Mouse (Mus musculus) spleen, embryonic (tissue): ENCODE measurements around the gene Hcfc1r1.

Source experiments
- CTCF ChIA-PET: fragments of 350-600 bp; sonication (Branson Sonifier 250); formaldehyde crosslinking; loops from one replicate; lab custom pipeline; 2022; lab: Charles Lee

The Hcfc1r1 gene

DNA sequence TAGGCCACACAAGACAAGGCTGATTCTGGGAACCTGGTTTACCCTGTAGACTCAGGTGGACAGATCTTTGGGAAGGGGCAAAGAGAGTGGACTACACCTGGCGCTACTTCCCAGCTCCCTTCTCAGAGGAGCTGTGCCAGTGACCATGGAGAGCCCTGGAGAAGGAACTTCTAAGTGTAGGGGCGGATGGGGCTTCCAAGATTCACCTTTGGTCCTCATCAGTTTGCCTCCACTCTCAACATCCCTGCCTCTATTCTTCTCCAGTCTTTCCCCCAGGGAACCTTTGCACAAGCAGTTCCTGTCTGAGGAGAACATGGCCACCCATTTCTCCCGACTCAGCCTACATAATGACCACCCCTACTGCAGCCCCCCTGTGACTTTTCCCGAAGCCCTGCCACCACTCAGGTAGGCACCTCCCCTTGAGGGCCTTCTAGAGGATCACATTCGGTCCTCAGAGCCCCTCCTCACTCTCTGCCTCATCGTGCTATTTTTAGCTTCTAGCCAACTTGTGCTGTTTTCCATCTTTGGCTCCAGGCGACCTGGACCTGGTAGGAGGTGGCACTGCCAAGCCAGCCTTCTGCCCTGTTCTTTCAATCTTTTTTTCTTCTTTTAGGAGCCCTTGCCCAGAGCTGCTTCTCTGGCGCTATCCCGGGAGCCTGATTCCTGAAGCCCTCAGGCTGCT lies 1.0 kb downstream of the Hcfc1r1 start:
- CTCF ChIA-PET: no interaction called here

DNA sequence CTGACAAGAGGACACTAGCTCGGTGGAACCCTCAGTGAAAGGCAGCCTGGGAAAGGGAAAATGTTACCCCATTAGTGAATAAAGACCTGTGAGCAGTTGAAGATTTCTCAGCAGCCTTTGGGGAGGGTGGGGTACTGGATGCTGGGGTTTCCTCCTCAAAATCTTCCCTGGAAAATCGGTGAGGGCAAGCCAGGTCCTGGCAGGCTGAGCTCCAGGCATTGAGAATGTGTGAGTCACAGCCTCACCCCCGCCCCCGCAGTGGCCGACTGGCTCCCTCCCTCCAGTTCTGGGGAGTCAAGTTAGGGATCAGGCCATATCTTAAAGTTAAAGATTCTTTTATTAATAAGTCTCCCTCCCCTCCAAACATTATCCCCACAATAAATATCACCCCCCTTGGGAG lies 1.7 kb downstream of the Hcfc1r1 start:
- CTCF ChIA-PET: no interaction called here

DNA sequence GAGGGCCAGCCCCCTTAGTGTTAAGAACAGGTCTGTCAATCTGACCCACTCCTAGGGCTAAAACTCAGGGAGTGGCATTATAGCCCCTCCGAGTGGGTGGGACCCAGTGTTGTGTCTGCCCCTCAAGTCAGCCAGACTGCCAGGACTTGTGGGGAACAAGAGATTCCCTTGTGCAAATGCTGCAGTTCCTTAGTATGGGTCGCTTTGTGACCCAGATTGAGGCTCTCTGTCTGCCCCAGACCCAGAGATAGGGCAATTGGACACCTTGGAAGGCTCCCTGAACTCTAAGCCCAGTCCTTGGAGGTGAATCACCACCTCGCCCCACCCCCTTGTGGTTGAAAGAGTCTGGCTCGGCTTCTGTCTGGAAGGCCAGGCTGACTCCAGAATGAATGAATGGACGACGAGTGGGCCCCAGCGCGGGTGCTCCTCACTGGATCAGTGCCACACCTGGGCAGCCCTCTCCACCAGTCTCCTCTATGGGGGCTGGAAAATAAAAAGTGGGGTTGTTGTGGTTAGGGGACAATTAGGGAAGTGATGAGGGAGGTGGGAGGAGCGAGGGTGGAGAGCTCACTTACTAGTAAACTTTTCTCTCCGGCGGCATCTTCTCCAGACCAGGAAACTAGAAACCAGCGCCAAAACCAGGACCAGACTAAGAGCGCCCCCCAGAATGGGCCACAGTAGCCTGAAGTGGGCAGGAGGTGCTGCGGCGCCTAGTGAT lies 2.3 kb downstream of the Hcfc1r1 start:
- CTCF ChIA-PET: no interaction called here

DNA sequence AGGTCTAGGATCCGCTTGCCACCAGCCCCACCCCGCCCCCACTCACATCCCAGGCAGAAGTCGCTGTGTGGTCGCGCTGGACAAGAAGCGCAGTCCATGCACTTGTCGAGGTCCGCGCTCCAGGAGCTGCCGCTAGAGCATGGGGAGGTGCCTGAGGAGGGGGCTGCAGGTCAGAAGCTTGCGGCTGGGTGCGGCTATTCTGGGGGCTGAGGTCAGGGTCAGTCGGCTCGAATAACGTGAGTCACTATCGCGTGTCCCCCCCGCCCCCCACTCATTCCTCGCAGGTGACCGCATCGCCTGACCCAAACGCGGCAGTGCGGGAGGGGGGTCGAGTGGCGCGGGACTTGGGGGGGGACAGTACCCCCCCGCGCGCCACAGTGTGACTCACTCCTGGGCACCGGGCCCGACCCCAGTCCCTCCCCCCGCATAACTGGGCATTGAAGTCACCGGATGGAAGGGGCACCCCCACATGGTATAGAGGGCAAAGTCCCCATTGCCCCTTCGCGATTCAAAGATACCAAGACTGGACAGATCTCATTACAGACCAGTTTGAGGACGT lies 3.2 kb downstream of the Hcfc1r1 start:
- CTCF ChIA-PET: no interaction called here

DNA sequence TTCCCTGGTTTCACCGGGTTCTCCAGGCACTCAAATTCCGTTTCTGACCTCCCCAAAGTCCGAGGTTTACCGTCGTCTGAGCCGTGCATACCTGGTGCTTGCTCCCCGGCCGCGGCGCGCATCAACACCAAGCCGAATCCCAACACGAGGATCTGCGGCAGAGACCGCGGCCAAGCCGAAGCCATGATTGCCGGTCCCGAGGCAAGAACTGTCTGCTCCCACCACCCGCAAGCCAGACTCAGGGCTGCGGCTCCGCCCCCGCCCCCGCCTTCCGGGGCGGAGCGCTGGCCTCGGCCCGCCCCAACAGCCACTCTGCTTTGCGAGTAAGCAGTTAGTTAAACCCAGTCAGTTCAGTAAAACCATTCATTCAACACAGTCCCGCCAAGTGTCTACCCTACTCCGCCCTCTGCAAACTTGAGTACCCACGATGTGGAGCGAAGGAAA lies 3.9 kb downstream of the Hcfc1r1 start, which contains the start of gene Tnfrsf12a:
Gene Tnfrsf12a (minus strand): TSS at position 233 of the 444 bp plus-strand sequence.
- CTCF ChIA-PET: no interaction called here

DNA sequence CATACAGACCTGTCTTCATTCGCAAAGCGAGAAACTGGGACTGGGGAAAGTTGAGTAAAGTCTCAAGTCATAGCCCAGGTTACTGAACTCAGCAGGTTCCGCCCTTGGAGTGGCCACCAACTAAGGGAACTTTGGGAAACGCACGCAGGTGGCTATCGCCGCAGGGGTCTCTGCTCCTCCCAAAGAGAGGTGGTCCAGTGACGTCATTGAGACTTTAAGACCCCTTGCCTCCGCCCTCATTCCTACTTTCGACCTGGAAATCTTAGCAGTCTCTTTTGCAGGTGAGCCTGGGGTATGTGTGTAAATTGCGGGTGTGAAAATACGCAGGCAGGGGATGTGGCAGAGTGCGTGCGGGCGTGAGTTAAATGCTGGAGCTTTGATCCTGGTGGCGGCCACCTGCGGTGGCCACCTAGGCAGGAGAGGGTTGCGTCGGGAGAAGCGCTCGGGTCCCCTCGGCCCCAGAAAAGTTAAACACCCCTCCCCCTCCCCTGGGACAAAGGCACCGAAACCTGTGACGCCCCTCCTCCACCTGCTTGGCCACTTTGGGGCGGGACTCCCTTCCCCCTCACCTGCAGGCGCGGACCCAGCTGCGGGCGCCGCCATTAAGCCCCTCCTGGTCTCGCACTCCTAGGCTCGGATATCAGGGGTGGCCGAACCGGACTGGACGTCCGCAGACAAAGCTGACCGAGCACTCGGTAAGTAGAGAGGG lies 5.9 kb downstream of the Hcfc1r1 start, which contains the start of gene Cldn6:
Gene Cldn6 (plus strand): TSS at position 123 of the 709 bp plus-strand sequence.
- CTCF ChIA-PET: no interaction called here

DNA sequence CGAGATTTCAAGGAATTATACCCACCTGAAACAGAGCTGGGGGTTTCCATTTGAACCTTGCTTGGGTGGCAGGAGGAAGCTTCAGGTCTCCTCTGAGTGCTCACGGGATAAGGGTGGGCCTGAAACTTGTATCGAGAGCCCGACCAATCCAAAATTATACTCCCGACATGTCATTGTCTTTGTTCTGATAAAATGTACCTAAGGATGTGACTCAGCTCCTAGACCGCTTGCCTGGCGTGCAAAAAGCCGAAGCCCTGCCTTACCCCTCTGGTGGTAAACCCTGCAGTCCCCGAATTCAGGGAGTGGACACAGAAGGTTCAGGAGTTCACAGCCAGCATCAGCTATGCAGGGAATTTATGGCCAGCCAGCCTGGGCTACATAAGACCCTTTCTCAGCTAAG lies 6.9 kb downstream of the Hcfc1r1 start:
- CTCF ChIA-PET: no interaction called here

DNA sequence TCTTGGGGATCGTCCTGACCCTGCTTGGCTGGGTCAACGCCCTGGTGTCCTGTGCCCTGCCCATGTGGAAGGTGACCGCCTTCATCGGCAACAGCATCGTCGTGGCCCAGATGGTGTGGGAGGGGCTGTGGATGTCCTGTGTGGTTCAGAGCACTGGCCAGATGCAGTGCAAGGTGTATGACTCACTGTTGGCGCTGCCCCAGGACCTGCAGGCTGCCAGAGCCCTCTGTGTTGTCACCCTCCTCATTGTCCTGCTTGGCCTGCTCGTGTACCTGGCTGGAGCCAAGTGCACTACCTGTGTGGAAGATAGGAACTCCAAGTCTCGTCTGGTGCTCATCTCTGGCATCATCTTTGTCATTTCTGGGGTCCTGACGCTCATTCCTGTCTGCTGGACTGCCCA lies 7.7 kb downstream of the Hcfc1r1 start:
- CTCF ChIA-PET: no interaction called here

DNA sequence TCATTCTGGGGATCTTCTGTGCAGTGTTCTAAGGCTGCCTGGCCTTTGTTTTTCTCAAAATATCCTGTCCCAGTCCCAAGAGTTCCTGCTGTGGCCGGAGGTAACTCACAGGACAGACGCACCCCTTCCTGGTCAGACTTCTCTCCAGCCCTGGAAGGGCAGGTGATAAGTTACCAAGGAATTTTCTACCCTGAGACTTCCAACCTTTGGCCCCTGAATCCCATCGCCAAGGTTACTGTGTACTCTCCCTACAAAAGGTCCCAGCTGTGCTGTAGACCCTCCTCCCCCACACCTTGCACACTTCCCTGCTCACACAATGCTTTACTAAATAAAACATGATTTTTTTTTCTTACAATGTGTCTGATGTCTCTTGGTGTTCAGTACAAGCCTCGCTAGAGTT lies 8.7 kb downstream of the Hcfc1r1 start:
- CTCF ChIA-PET: interaction anchor here (1.1 kb wide), 1 partner anchor 22 kb away, joined by 4 read pairs; no protein-coding TSS in a partner anchor

DNA sequence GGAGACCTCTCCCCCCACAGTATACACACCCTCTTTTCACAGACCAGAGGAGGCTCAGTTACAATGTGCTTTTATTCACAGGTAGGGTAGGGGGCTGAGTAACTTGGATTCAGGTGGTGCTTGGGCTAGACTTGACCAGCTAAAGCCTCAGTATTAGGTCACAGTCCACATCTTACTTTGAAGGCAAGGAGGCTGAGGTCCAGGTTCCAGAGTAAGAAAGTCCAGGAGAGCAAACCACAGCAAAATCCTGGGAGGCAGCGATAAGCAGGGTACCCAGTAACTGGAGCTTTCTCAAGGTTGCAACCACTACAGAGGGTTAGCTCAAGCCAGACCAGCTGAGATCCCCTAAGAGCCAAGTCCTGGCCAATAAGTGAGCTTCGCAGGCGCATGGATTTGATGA lies 9.1 kb downstream of the Hcfc1r1 start:
- CTCF ChIA-PET: interaction anchor here (1.1 kb wide), 1 partner anchor 22 kb away, joined by 4 read pairs; no protein-coding TSS in a partner anchor

DNA sequence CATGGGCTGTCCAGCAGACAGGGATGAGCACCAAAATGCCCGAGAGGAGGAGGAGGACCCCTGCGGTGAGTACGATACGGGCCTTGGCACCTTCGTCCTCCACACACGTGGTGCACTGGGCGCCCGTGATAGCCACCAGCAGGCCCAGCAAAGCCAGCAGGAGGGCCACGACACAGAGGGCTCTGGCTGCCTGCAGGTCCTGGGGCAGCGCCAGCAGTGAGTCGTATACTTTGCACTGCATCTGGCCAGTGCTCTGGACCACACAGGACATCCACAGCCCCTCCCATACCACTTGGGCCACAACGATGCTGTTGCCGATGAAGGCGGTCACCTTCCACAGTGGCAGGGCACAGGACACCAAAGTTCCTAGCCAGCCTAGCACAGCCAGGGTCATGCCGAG lies 9.8 kb downstream of the Hcfc1r1 start:
- CTCF ChIA-PET: no interaction called here

DNA sequence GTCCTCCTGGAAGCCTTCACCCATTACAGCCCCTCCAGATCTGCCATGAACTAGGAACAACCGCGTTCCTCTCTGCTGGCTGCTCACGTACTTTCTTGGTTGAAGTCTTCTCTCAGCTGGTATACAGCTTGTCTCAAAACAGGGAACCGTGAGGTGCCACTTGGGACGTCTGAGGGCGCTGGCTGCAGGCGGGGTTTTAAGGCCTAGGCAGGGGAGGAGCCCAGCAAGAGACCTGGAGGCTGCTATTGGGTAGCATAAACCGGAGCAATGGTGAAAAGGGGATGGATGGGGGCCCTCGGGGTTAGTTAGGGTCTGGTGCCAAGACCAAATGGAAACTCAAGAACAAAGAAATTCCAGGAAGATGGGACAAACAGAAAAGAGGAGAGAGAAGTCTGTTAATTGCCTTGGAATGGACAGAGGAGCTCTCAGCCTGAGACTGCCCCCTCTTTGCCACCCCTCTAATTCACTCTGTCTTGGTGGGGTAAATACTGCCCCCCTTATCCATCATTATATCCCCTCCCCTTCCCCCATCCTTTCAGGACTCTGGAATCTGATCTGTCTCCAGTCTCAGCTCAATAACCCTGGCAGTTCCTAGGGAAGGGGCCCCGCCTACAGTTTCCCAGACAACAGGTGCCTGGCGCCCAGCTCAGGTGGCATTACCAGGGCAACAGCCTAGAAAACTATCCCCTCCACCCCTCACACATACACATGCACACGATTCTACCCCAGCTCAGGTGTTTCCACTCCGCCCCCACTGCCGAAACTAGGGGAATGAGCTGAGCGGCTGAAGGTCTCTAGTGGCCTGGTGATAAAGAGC lies 10.7 kb downstream of the Hcfc1r1 start, which contains the start of gene Cldn9:
Gene Cldn9 (minus strand): TSS at position 171 of the 817 bp plus-strand sequence.
- CTCF ChIA-PET: no interaction called here

DNA sequence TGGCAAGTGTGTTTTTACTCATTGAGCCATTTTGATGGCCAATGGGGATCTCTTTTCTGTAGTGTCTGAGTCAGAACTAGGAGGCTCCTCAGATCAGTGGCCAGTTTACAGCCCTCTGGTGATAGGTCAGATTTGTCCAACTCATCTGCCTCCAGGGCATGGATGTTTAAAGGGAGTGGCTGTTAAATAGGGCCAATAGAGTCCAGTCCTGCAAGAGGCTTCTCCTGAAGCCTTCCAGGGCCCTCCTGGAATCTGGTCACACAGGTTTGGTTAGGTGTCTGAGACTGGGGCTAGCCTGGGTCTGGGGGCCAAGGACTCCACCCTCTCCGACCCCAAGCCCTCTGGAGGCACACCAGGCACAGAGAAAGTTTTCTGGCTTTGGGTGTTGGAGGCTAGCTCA lies 21.1 kb downstream of the Hcfc1r1 start:
- CTCF ChIA-PET: no interaction called here

DNA sequence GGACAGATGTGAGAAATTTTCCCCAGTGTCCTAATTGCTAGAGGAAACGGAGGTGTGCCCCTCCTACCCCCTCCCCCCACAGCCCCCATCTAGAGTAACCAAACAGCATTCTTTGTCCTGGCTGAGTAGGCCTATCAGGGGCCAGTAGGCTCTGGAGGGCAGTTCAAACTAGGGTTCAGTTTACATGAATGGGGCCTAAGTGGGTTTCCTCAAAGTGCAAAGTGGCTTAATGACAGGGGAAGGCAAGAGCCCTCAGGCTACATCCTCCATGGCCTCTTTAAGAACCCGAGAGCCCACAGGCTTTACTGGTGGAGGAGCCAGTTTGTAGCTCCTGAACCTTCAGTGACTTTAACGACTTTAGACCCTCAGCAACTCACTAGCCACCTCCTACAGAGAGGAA lies 22.4 kb downstream of the Hcfc1r1 start:
- CTCF ChIA-PET: no interaction called here

DNA sequence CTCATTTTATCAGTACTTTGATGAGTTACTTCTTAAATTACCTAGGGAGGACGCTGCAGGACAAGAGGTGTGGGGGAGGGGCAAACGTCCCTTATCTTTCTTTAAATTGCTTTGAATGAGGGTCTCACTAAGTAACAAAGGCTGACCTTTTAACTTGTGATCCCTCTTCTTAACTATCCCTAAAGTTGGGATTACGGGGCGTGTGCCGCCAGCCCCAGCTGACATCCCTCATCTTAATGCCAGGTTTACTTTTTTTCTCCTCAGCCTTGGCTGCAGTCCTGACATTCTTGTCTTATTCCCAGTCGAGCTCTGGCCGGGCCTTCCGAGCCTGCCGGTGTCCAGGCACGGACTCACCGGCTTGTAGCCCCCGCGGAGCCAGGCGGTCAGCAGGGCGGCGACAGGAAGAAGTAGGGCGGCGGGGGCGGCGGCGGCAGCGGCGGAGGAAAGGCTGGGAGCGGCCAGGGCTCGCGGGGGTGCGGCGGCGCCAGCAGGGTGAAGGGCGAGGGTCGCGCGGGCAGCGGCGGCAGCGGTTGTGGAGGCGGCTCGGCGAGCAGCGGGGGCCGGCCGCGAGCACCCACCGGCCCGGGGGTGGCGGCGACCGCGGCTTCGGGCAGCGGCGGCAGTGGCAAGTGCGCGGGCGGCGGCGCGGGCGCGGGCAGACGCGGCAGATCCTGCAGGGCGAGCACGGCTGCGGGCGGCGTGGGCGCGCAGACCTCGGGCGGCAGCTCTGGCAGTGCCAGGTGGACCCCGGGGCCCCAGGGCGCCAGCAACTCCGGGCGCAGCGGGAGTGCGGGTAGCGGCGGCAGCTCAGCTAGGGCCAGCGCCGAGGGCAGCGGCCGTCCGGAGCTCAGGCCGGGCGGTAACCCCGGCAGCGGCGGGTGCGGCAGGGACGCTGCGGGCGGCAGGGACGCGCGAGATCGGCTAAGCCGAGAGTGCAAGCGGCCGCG lies 26.0 kb downstream of the Hcfc1r1 start:
- CTCF ChIA-PET: interaction anchor here (0.5 to 1.2 kb wide), 3 partner anchors 38 to 266 kb away, joined by 3 to 5 read pairs (median 3); partner anchors contain the start of gene Bicdl2

DNA sequence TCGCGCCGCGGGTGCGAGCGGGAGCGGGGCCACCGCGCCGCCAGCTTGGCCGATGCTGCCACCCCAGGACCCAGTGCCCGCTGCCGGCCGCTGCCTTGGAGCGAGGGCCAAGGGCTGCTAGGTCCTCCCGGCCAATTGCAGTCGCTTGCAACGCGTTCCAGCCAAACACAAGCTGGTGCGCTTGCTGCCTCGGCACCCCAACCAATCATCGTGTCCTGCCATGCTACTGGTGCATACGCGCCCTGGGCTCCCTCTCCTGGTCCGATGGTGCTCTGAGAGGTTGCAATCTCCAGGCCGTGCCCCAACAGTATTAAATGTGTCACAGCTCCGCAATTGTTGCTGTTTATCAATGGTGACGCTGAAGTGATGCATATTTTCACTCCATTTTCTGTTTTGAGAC lies 26.7 kb downstream of the Hcfc1r1 start:
- CTCF ChIA-PET: interaction anchor here (1.2 kb wide), 1 partner anchor 39 kb away, joined by 5 read pairs; the partner anchor contains the start of gene Bicdl2

DNA sequence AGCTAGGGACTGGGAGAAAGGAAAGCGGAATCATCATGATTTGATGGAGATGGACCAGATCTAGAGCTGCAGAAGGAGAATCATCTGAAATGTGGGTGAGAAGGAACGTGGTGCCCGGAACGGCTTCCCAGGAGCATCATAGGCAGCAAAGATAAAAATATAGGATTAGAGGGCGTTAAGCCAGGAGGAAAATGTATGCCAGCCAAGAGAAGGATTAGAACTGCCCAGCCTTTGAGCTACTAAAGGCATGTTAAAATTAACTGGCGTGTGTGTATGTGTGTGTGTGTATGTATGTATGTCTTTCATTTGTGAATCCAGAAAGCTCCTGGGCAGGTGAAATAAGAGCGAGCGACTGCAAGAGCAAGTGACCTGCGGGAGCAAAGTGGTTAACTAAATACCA lies 29.9 kb downstream of the Hcfc1r1 start:
- CTCF ChIA-PET: no interaction called here

DNA sequence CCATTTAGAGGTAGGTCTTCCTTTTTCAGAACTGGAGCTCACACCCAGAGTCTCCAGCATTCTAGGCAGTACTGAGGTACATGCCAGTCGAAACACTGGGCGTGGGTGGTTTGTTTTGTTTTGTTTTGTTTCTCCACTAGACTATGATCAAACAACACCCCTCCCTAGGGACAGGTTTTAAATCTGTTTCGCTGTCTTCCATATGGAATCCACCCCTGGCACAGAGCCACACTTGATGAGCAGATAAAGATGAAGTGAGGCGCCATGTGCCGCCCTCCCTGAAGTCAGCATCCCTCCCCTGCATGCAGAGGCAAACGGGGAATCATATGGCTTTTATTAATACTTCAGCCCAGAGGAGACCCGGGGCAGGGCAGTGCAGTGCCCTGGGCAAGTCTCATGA lies 31.3 kb downstream of the Hcfc1r1 start:
- CTCF ChIA-PET: interaction anchor here (1.1 kb wide), 1 partner anchor 22 kb away, joined by 4 read pairs; no protein-coding TSS in a partner anchor

DNA sequence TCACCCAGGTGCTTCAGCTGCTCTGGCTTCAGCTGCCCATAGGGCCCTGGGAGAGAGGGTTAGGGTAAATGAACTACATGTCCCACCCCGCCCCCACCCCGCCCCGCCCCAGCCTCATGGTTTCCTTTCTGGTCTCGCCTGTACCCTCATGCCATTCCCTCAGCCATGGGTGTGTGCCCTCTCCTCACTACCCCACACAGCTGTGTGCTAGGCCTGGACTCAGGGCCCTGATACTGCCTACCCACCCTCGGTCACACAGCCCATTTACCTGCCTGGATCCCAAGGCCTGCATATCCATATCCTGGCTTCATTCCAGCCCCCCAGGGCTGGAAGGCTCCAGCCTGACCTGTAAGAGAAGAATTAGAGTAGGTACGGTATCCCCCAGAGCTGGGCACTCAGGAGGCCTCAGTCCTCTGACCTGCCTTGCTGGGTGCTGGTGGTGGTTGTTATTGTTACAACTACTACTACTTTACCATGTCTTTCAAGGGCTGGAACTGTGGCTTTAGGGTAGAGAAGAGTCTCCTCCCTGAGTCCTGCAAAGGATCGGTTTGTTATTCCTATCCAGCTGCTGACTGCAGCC lies 32.2 kb downstream of the Hcfc1r1 start:
- CTCF ChIA-PET: interaction anchor here (0.5 kb wide), 2 partner anchors 33 to 61 kb away, joined by 4 to 7 read pairs; no protein-coding TSS in a partner anchor
